ENCODE assay signal across 25 mouse cellular contexts in the genomic region with DNA sequence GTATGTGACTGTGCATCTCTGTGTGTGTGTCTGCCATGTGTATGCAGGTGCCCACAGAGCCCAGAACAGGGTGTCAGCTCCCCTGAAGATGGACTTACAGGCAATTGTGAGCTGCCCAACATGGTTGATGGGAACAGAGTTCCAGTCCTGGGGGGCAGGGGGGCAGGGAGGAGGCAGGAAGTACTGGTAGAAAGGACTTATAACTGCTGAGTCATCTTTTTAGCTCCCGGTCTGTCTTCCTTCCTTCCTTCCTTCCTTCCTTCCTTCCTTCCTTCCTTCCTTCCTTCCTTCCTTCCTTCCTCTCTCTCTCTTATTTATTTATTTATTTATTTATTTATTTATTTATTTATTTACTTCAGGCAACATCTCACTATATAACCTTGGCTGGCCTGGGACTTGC. TPM values are rescaled to one million over a fixed set of nuclear protein-coding genes. Genes with fewer than 3 reads are reported as not detected.
A peak's percentile ranks its signal among the peaks of the same experiment; 100 is the strongest.
DNase-seq lines count a peak whose midpoint lies in the region; ATAC-seq and TF ChIP-seq lines count a peak whose summit lies in the region.
"Had no signal": no experiment of that assay in that cellular context is flagged by ENCODE, and none has a peak within 500 bp of the region (broad histone marks: within the 10 kb centered on the region; RNA-seq: fewer than 3 reads in every experiment).

No protein-coding gene starts in this region.

- ATAC-seq in heart, embryonic 12.5 days (ENCODE audit: insufficient number of reproducible peaks, low FRiP score), result no peak
- ATAC-seq: activated CD4-positive, CD25-positive, alpha-beta regulatory T cell, adult 4 months; CD4-positive, CD25-positive, alpha-beta regulatory T cell, adult 4 months; Patski had no signal

- no peaks in the 10 kb centered on the region for H3K27me3 ChIP-seq in heart, embryonic 12.5 days (replicated peaks)
- H3K27me3 ChIP-seq in CH12.LX (replicated peaks), result no peaks in the 10 kb centered on the region
- no peaks in the 10 kb centered on the region for H3K27me3 ChIP-seq in MEL (ENCODE audit: control insufficient read depth in 1 of 2, insufficient read depth in 2 of 2, low read length in 2 of 2)
- H3K27me3 ChIP-seq in hindbrain, embryonic 10.5 days (ENCODE audit: insufficient read depth, poor library complexity, severe bottlenecking), result no peaks in the 10 kb centered on the region
- H3K27me3 ChIP-seq: Patski had no signal

- TF ChIP-seq POLR2A in CH12.LX (IDR thresholded peaks at IDR 0.05; ENCODE audit: low read depth, low read length) (no peak), MEL (IDR thresholded peaks at IDR 0.05; ENCODE audit: control insufficient read depth in 1 of 2, insufficient read depth in 1 of 2, low read depth in 1 of 2, low read length in 2 of 2, poor library complexity in 1 of 2) (no peak)

- H3K27ac ChIP-seq in heart, embryonic 12.5 days (ENCODE audit: poor library complexity, severe bottlenecking), result no peak overlapping the region
- no peak overlapping the region for H3K27ac ChIP-seq in CH12.LX (ENCODE audit: insufficient read depth, low read depth)
- H3K27ac ChIP-seq in ES-E14 (ENCODE audit: insufficient read depth, low read depth, low read length, poor library complexity, severe bottlenecking), result no peak overlapping the region
- no peak overlapping the region for H3K27ac ChIP-seq in MEL (ENCODE audit: control insufficient read depth, low read depth, low read length)
- no peak overlapping the region for H3K27ac ChIP-seq in hindbrain, embryonic 10.5 days

- 65% methylated on average over 1 of the region's 1 CpGs for WGBS in heart, embryonic 12.5 days
- WGBS in hindbrain, embryonic 10.5 days, result 90% methylated on average over 1 of the region's 1 CpGs

- dilution Hi-C loops in CH12.LX (cut with MboI; ENCODE audit: extremely low pct_ligation_motif_present, extremely low pct_unique_long_range_greater_than_20kb, low sequenced_read_pairs), result no loop called here

- no peaks in the 10 kb centered on the region for H3K9me3 ChIP-seq in heart, embryonic 12.5 days (replicated peaks)
- H3K9me3 ChIP-seq in CH12.LX (replicated peaks; ENCODE audit: low read length), result no peaks in the 10 kb centered on the region
- H3K9me3 ChIP-seq in ES-E14 (ENCODE audit: control insufficient read depth, insufficient read depth, low read depth, low read length), result no peaks in the 10 kb centered on the region
- no peaks in the 10 kb centered on the region for H3K9me3 ChIP-seq in MEL (replicated peaks; ENCODE audit: insufficient read depth, low read length)
- H3K9me3 ChIP-seq in hindbrain, embryonic 10.5 days, result no peaks in the 10 kb centered on the region
- H3K9me3 ChIP-seq: G1E had no signal

- H3K4me3 ChIP-seq in heart, embryonic 12.5 days, result no peak overlapping the region
- no peak overlapping the region for H3K4me3 ChIP-seq in CH12.LX (replicated peaks in 1 of 3; ENCODE audit: low read depth in 2 of 3, low read length in 2 of 3, poor library complexity in 1 of 3)
- no peak overlapping the region for H3K4me3 ChIP-seq in ES-E14 (ENCODE audit: insufficient read depth in 1 of 2, low read depth in 1 of 2, low read length in 2 of 2, poor library complexity in 1 of 2, severe bottlenecking in 1 of 2)
- H3K4me3 ChIP-seq in MEL (ENCODE audit: control insufficient read depth in 1 of 2, insufficient read depth in 1 of 2, low read depth in 2 of 2, low read length in 2 of 2), result no peak overlapping the region
- H3K4me3 ChIP-seq in hindbrain, embryonic 10.5 days, result no peak overlapping the region

- H3K9ac ChIP-seq in heart, embryonic 12.5 days, result no peak overlapping the region
- H3K9ac ChIP-seq in CH12.LX (ENCODE audit: insufficient read depth, low read depth) (no peak overlapping the region), ES-E14 (ENCODE audit: insufficient read depth, low read depth, low read length, poor library complexity, severe bottlenecking) (no peak overlapping the region), MEL (ENCODE audit: control insufficient read depth, low read depth, low read length, poor library complexity, severe bottlenecking) (no peak overlapping the region)

- TF ChIP-seq CTCF in CH12.LX (conservative IDR thresholded peaks at IDR 0.05 in 1 of 2, IDR thresholded peaks at IDR 0.05 in 1 of 2; ENCODE audit: low read depth in 2 of 2, low read length in 2 of 2), result no peak
- TF ChIP-seq CTCF in MEL (IDR thresholded peaks at IDR 0.05 in 2 of 3, conservative IDR thresholded peaks at IDR 0.05 in 1 of 3; ENCODE audit: control insufficient read depth in 1 of 3, insufficient read depth in 1 of 3, low read depth in 2 of 3, low read length in 3 of 3, poor library complexity in 1 of 3, severe bottlenecking in 1 of 3), result no peak

- no peak for TF ChIP-seq RAD21 in CH12.LX (IDR thresholded peaks at IDR 0.05; ENCODE audit: low read depth, low read length)
- no peak for TF ChIP-seq RAD21 in MEL (IDR thresholded peaks at IDR 0.05; ENCODE audit: low read depth, low read length)

- H3K4me2 ChIP-seq in heart, embryonic 12.5 days, result no peak overlapping the region
- H3K4me2 ChIP-seq in CH12.LX (ENCODE audit: insufficient read depth, low read depth, poor library complexity, severe bottlenecking), result no peak overlapping the region

- DNase-seq in heart, adult 11 months, result peak; percentile 49
- DNase-seq in CH12.LX (ENCODE audit: extremely low read depth), result no peak
- DNase-seq in ES-E14 (ENCODE audit: low read depth, low spot score), result no peak
- no peak for DNase-seq in MEL (ENCODE audit: low read depth, low spot score)
- no peak for DNase-seq in adrenal gland, adult 8-10 months
- DNase-seq in hindbrain, embryonic 10.5 days (ENCODE audit: low spot score), result no peak
- no peak for DNase-seq in layer of hippocampus, adult 9-11 months
- DNase-seq: adrenal gland, adult 2 months; adrenal gland, postnatal 10 days; adrenal gland, postnatal 14 days; adrenal gland, postnatal 25 days; adrenal gland, postnatal 36 days; B cell, adult 2 months; cerebellum, adult 11 months; cerebellum, adult 11-12 months; cerebellum, adult 18-20 months; cerebellum, adult 2 months; cerebellum, adult 8-10 months; cerebellum, adult 9-10 months had no signal

- H3K79me2 ChIP-seq in CH12.LX (replicated peaks; ENCODE audit: control insufficient read depth, extremely low read depth, insufficient read depth, poor library complexity, severe bottlenecking) (no peaks in the 10 kb centered on the region), MEL (ENCODE audit: control insufficient read depth, insufficient read depth, low read length, poor library complexity) (no peaks in the 10 kb centered on the region)

- in situ Hi-C loops in CH12.LX (cut with MboI; ENCODE audit: low pct_ligation_motif_present, low pct_unique_long_range_greater_than_20kb, low sequenced_read_pairs), result no loop called here
- in situ Hi-C loops in ES-E14 (cut with MboI; ENCODE audit: low sequenced_read_pairs in 2 of 2, unreplicated experiment in 2 of 2), result no loop called here

- H3K36me3 ChIP-seq in heart, embryonic 12.5 days, result no peaks in the 10 kb centered on the region
- H3K36me3 ChIP-seq in CH12.LX (replicated peaks in 1 of 2; ENCODE audit: control insufficient read depth in 1 of 2, insufficient read depth in 1 of 2, low read length in 1 of 2), result peaks cover 0 to 5% of the 10 kb centered on the region in 2 experiments
- no peaks in the 10 kb centered on the region for H3K36me3 ChIP-seq in ES-E14 (ENCODE audit: control insufficient read depth, insufficient read depth, low read length, poor library complexity, severe bottlenecking)
- H3K36me3 ChIP-seq in MEL (ENCODE audit: control insufficient read depth in 1 of 2, insufficient read depth in 2 of 2, low read length in 2 of 2), result peaks cover 0 to 3% of the 10 kb centered on the region in 2 experiments; a peak in 1 of 4 replicates
- H3K36me3 ChIP-seq in hindbrain, embryonic 10.5 days, result no peaks in the 10 kb centered on the region

- no peak for TF ChIP-seq EP300 in CH12.LX (IDR thresholded peaks at IDR 0.05; ENCODE audit: low read length)
- TF ChIP-seq EP300 in MEL (IDR thresholded peaks at IDR 0.05; ENCODE audit: low read depth in 1 of 2, low read length in 2 of 2), result no peak

- 0 out of 2 replicates have a peak, but pooled peaks cover 5% of the 10 kb centered on the region for H3K4me1 ChIP-seq in heart, embryonic 12.5 days (replicated peaks)
- peaks cover 0 to 13% of the 10 kb centered on the region in 2 experiments; a peak in 2 of 4 replicates for H3K4me1 ChIP-seq in CH12.LX (ENCODE audit: control insufficient read depth in 1 of 2, insufficient read depth in 2 of 2)
- no peaks in the 10 kb centered on the region; a peak in 1 of 4 replicates for H3K4me1 ChIP-seq in ES-E14 (ENCODE audit: control insufficient read depth in 2 of 2, insufficient read depth in 2 of 2, low read length in 2 of 2, poor library complexity in 1 of 2)
- peaks cover 0 to 9% of the 10 kb centered on the region in 2 experiments; a peak in 2 of 4 replicates for H3K4me1 ChIP-seq in MEL (ENCODE audit: control insufficient read depth in 1 of 2, insufficient read depth in 2 of 2, low read length in 2 of 2)
- H3K4me1 ChIP-seq in hindbrain, embryonic 10.5 days (replicated peaks), result peaks cover 7% of the 10 kb centered on the region; the same call in 1 of the 2 replicates

TF ChIP-seq in ES-E14, 5 proteins besides CTCF, POLR2A, EP300 and RAD21 (continues in another document):
- no peak for TF ChIP-seq CHD2 (IDR thresholded peaks at IDR 0.05; ENCODE audit: low read depth, low read length)

TF ChIP-seq in MEL, 35 proteins besides CTCF, POLR2A, EP300 and RAD21 (continues in another document):
- TF ChIP-seq MAFK (IDR thresholded peaks at IDR 0.05; ENCODE audit: borderline replicate concordance, low read depth, low read length), result peak; percentile 50; the same call in 1 of the 2 replicates

RNA-seq across cellular contexts. Expression of gene Togaram2, which starts 8.9 kb away (rescaled TPM):
- polyA plus RNA-seq in heart, embryonic 12.5 days (2016; fragmentation: Nextera tagmentation; extraction: Ambion mirVana), result 2.7 and 2.9 TPM in 2 replicates
- total RNA-seq in CH12.LX (2012; rRNA removed), result 0.71 and 0.76 TPM in 2 replicates
- 2.6 and 3.2 TPM in 2 replicates for total RNA-seq in CH12.LX (2014; rRNA removed)
- 17.6 and 19.6 TPM in 2 replicates for polyA plus RNA-seq in CH12.LX (2012; ENCODE audit: insufficient read length, low read depth)
- 0.05 and 0.09 TPM in 2 replicates for total RNA-seq in ES-E14 (2012; rRNA removed)
- not detected in 2 replicates for total RNA-seq in MEL (2012; rRNA removed)
- polyA plus RNA-seq in MEL (2012; ENCODE audit: insufficient read depth in 1 of 2, insufficient read length in 2 of 2, low read depth in 1 of 2, low replicate concordance in 2 of 2, missing spikeins in 1 of 2), result not detected
- under 1 TPM in 2 of 4 experiments, not detected in 2; 0.19 to 0.28 TPM for total RNA-seq in adrenal gland, adult 8-10 months (2022)
- polyA plus RNA-seq in hindbrain, embryonic 10.5 days (2016; fragmentation: Nextera tagmentation; extraction: Ambion mirVana), result 0.05 and 0.09 TPM in 2 replicates
- total RNA-seq: adrenal gland, postnatal 14 days; adrenal gland, postnatal 36 days had no signal
- polyA plus RNA-seq: activated CD4-positive, CD25-positive, alpha-beta regulatory T cell, adult 4 months; adrenal gland, adult 2 months; C2C12; CD4-positive, CD25-positive, alpha-beta regulatory T cell, adult 4 months; G1E had no signal

RNA-seq across cellular contexts. Expression of gene Wdr43, which starts 48.5 kb away (rescaled TPM):
- 54.6 and 56.7 TPM in 2 replicates for polyA plus RNA-seq in heart, embryonic 12.5 days (2016; fragmentation: Nextera tagmentation; extraction: Ambion mirVana)
- total RNA-seq in CH12.LX (2012; rRNA removed), result 157 and 189 TPM in 2 replicates
- total RNA-seq in CH12.LX (2014; rRNA removed), result 252 and 309 TPM in 2 replicates
- 355 and 422 TPM in 2 replicates for polyA plus RNA-seq in CH12.LX (2012; ENCODE audit: insufficient read length, low read depth)
- total RNA-seq in ES-E14 (2012; rRNA removed), result 264 and 289 TPM in 2 replicates
- total RNA-seq in MEL (2012; rRNA removed), result 243 and 249 TPM in 2 replicates
- polyA plus RNA-seq in MEL (2012; ENCODE audit: insufficient read depth in 1 of 2, insufficient read length in 2 of 2, low read depth in 1 of 2, low replicate concordance in 2 of 2, missing spikeins in 1 of 2), result 100 to 1,000 TPM; 175 to 393 TPM
- 10 to 100 TPM; 41.7 to 62.5 (median 54.4) TPM for total RNA-seq in adrenal gland, adult 8-10 months (2022)
- polyA plus RNA-seq in hindbrain, embryonic 10.5 days (2016; fragmentation: Nextera tagmentation; extraction: Ambion mirVana), result 59.9 and 94.3 TPM in 2 replicates
